Mouse (Mus musculus) stomach, postnatal 0 days (tissue): ENCODE results near the gene Zfp646.

Experiments
- CTCF ChIP-seq: IDR thresholded peaks from 2 replicates; pipeline ENCODE4 v1.5.1; 2016; ENCODE audit warnings: antibody characterized with exemption, low read depth, mild to moderate bottlenecking, moderate library complexity
- EP300 ChIP-seq: optimal IDR thresholded peaks from 2 replicates; pipeline ENCODE3; 2016; ENCODE audit warnings: antibody characterized with exemption

DNA sequence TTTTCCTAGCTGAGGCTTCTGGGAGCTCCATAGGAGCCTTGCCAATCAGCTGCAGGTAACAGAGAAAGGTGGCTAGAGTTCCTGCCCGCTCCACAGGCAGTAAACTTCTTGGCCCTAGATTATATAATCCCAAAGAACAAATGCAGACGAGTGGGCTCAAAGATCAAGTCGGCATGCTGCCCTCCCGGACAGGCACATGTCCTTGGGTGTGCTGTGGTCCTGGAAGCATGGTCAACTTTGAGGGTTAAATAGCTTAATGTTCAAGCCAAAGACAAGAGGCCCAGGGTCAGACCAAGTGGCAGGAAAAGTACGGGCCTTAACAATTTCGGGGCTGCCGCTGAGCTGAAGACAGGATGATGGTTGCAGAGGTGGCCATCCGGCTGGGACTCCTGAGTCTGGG, 50.0 kb downstream of the Zfp646 start:
- TF ChIP-seq CTCF (no peak), EP300 (no peak)
